Mouse (Mus musculus) forebrain, embryonic 10.5 days (tissue): ENCODE measurements around the gene Zfp622. TPM values are rescaled to one million over a fixed set of nuclear protein-coding genes. Genes with fewer than 3 reads are reported as not detected.
"Not testable (repeated sequence)": the region's sequence is repeated elsewhere in the genome, so short reads cannot be mapped to it uniquely, and the experiment has no call there.

Source experiments
- DNase-seq: peaks from one replicate; pipeline ENCODE4 v3.0.0-alpha.2; 2017; ENCODE audit warnings: low spot score; ENCODE audit errors: extremely low spot score
- H3K27ac ChIP-seq: fragments of 300-500 bp; sonication (generic); 2 replicates; pipeline ENCODE4 v1.5.1; 2016; ENCODE audit warnings: mild to moderate bottlenecking
- H3K27me3 ChIP-seq: fragments of 300-500 bp; sonication (generic); 2 replicates; pipeline ENCODE4 v1.6.1; 2016; ENCODE audit warnings: mild to moderate bottlenecking; ENCODE audit not compliant: poor library complexity, severe bottlenecking
- H3K36me3 ChIP-seq: fragments of 300-500 bp; sonication (generic); replicated peaks from 2 replicates; pipeline ENCODE4 v1.6.1; 2016; ENCODE audit warnings: mild to moderate bottlenecking, moderate library complexity
- H3K4me1 ChIP-seq: fragments of 300-500 bp; sonication (generic); 2 replicates; pipeline ENCODE4 v1.6.1; 2016
- H3K4me3 ChIP-seq: fragments of 300-500 bp; sonication (generic); 2 replicates; pipeline ENCODE4 v1.5.1; 2016; ENCODE audit warnings: mild to moderate bottlenecking, moderate library complexity
- H3K9me3 ChIP-seq: fragments of 300-500 bp; sonication (generic); 2 replicates; pipeline ENCODE4 v1.6.1; 2016; ENCODE audit warnings: mild to moderate bottlenecking, moderate library complexity
- WGBS: fragments of 180-500 bp; shearing (Covaris S2); methylation state at CpG from one replicate; pipeline ENCODE4 v1.1.7; 2016; 5-methylcytosine and 5-hydroxymethylcytosine counted together
- polyA plus RNA-seq: library from polyadenylated mRNA; unstranded; fragments of >200 nt; fragmentation: Nextera tagmentation; extraction: Ambion mirVana; gene quantifications from 2 replicates; pipeline ENCODE4 v1.2.1, GENCODE M21; 2016

Gene Zfp622
- polyA plus RNA-seq, 1 experiment from 2014 or later = 24.4 TPM

DNA sequence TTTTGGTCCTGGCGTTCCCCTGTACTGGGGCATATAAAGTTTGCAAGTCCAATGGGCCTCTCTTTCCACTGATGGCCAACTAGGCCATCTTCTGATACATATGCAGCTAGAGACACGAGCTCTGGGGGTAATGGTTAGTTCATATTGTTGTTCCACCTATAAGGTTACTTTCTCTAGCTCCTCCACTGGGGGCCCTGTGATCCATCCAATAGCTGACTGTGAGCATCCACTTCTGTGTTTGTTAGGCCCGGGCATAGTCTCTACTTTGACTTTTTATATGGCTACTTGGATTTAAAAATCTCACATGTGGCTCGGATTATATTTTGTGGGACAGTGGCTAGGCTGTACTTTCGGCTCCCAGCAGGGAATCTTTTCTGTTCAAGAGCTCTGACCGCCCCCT lies 552 bp upstream of the Zfp622 start:
- Histone ChIP-seq H3K27ac (peak overlapping the region; percentile 92), H3K36me3 (peaks cover 20% of the 10 kb centered on the region), H3K4me1 (peaks cover 20% of the 10 kb centered on the region), H3K4me3 (peak overlapping the region; percentile 99)
- not testable (repeated sequence) for DNase-seq, H3K27me3 ChIP-seq, H3K9me3 ChIP-seq
- 19% methylated on average over 6 of the region's 6 CpGs for WGBS

DNA sequence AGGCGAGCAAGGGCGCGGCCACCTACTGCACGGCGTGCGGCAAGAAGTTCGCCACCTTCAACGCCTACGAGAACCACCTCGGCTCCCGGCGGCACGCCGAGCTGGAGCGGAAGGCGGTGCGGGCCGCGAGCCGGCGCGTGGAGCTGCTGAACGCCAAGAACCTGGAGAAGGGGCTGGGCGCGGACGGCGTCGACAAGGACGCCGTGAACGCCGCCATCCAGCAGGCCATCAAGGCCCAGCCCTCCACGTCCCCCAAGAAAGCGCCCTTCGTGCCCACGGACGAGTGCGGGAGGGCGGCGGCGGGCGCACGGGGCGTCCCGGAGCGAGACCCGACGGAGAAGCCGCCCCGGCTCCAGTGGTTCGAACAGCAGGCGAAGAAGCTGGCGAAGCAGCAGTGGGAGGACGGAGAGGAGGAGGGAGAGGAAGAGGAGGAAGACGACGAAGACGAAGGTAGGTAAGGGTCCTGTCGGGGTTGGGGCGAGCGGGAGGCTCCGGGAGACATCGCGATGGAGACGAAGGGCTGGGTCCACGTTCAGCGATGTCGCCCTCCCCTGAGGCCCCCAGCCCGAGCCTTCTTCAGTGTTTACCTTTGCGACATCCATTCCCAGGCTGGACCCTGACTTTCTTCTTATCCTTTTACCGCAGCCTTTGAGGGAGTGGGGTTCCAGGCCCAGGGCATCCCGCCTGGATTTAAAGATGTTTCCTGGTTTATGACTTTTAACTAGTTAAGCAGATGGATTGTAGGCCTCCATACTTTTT lies 747 bp downstream of the Zfp622 start:
- Histone ChIP-seq H3K9me3 (no peaks in the 10 kb centered on the region), H3K27me3 (no peaks in the 10 kb centered on the region), H3K36me3 (peaks cover 32% of the 10 kb centered on the region), H3K4me1 (peaks cover 20% of the 10 kb centered on the region), H3K27ac (peak overlapping the region; percentile 92), H3K4me3 (peak overlapping the region; percentile 99)
- no peak for DNase-seq
- WGBS = under 1% methylated on average over 71 of the region's 71 CpGs

DNA sequence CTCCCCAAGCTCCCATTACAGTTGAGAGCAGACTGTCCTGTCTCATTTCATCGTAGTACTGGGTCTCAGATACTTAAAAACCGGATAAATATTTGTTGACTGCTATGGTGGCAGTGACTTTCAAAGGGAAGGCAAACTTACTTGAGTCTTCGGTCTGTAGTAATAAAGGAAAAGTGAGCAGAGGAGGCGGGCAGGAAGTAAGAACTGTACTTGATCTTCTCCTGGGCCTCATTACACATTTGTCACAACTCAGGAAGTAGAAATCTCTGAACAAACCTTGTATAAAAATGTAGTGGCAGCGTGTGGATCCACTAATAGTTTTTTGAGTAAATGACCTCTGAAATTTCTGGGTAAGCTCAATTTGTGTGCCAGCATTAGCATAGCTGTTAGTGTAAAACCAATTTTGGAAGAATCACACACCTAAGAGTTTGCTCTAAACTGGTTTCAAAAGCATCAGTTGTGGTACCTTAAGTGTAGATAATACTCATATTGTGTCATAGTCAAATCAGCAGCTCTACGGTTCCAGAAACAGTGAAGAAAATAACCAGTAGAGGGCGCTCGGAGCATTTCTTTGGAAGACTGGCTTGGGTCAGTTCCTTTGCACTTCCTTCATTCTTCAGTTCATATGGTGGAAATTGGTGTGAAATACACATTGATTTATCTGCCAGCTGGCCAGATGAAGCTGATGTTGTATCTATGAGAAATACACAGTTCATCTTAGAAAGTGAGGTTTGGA lies 9.0 kb downstream of the Zfp622 start:
- Histone ChIP-seq H3K27ac (no peak overlapping the region), H3K9me3 (no peaks in the 10 kb centered on the region), H3K4me1 (no peaks in the 10 kb centered on the region), H3K27me3 (peaks cover 6% of the 10 kb centered on the region; the same call in 1 of the 2 replicates), H3K36me3 (peaks cover 94% of the 10 kb centered on the region), H3K4me3 (no peak overlapping the region)
- DNase-seq = peak; percentile 31
- 66% methylated on average over 8 of the region's 8 CpGs for WGBS

DNA sequence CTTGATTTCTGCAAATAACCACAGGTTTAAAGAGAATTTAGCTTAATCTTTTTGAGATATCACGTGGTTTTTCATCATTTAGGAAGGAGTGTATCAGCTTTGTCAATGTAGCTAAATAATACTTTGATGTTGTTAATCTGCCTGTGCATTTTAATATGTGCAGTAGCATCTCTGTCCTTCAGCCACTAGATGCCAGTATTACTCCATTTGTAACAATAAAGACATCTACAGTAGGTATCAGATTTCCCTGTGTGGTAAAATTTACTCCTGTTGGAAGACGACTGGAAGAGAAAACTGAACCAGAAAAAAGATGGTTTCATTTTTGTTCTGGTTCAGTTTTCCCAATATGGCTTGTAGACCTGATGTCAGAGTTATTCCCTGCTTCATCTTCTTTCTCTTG lies 11.4 kb downstream of the Zfp622 start:
- Histone ChIP-seq H3K9me3 (no peaks in the 10 kb centered on the region), H3K4me3 (no peak overlapping the region), H3K27ac (no peak overlapping the region), H3K27me3 (peaks cover 9% of the 10 kb centered on the region; the same call in 1 of the 2 replicates), H3K4me1 (peaks cover 9% of the 10 kb centered on the region), H3K36me3 (peaks cover 76% of the 10 kb centered on the region)
- DNase-seq = no peak
- 68% methylated on average over 2 of the region's 2 CpGs for WGBS

DNA sequence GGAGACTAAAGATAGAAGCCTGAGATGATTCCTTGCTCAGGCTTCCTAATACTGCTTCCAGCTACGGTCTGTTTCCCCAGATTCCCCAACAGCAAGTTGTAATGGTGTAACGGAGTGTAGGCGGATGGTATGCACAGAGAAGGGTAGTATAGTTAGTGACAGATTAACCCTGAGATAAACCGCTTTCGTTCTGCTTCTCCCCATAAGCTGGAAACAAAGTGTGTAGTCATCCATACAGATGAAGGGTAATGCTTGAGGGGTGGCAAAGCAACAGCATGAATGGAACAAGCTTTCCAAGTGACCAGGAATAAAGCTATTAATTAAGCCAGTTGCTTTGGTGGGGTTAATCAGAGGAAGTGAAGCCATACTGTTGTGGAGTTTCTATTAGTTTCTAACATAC lies 15.4 kb downstream of the Zfp622 start:
- H3K9me3 ChIP-seq, H3K4me1 ChIP-seq, H3K4me3 ChIP-seq, DNase-seq, H3K27ac ChIP-seq: not testable (repeated sequence)
- WGBS = 27% methylated on average over 5 of the region's 5 CpGs
- peaks cover 38% of the 10 kb centered on the region for H3K36me3 ChIP-seq
- H3K27me3 ChIP-seq = peaks cover 18% of the 10 kb centered on the region; the same call in 1 of the 2 replicates

DNA sequence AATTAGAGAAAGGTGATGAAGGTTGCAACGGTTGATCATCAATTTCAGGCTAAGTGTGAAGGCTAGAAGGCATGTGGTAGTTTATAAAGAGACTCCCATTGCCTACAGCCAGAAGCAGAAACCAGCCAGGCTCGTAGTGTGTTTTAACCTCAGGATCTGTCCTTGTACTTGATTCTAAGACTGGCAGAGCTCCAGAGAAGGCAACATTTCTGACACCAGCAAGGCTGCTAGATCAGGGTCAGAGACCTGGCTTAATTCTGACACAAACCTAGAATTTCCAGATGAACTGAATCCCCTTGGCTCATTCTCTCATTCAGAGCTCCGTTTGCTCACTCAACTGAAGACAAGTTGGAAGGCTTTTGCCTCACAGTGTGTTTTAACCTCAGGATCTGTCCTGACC lies 24.5 kb downstream of the Zfp622 start:
- 85% methylated on average over 3 of the region's 3 CpGs for WGBS
- Histone ChIP-seq H3K27ac (no peak overlapping the region), H3K4me1 (no peaks in the 10 kb centered on the region), H3K9me3 (no peaks in the 10 kb centered on the region), H3K4me3 (no peak overlapping the region), H3K36me3 (no peaks in the 10 kb centered on the region), H3K27me3 (no peaks in the 10 kb centered on the region)
- no peak for DNase-seq

DNA sequence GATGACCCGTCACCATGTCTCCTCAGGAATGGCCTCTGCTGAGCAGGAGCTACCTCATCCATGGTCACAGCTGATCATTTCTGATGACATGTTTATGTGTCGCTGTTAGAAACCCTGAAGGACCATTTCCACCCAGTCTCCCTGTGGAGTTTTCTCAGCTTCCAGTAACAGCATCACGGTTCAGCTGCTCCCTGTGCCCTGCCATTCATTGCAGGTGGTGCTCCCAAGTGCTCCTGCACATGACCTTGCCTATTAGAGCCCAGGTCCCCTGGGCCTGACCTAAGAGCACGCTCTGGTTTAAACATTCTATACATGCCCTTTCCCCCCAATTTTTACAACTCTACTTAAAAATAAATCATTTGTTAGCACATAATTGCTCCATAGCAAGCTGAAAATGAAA lies 28.7 kb downstream of the Zfp622 start:
- no peaks in the 10 kb centered on the region; the same call in 1 of the 2 replicates for H3K4me1 ChIP-seq
- H3K36me3 ChIP-seq = no peaks in the 10 kb centered on the region
- no peaks in the 10 kb centered on the region for H3K27me3 ChIP-seq
- WGBS = 81% methylated on average over 4 of the region's 4 CpGs
- H3K27ac ChIP-seq = no peak overlapping the region
- H3K4me3 ChIP-seq = no peak overlapping the region
- DNase-seq = no peak
- H3K9me3 ChIP-seq = no peaks in the 10 kb centered on the region

DNA sequence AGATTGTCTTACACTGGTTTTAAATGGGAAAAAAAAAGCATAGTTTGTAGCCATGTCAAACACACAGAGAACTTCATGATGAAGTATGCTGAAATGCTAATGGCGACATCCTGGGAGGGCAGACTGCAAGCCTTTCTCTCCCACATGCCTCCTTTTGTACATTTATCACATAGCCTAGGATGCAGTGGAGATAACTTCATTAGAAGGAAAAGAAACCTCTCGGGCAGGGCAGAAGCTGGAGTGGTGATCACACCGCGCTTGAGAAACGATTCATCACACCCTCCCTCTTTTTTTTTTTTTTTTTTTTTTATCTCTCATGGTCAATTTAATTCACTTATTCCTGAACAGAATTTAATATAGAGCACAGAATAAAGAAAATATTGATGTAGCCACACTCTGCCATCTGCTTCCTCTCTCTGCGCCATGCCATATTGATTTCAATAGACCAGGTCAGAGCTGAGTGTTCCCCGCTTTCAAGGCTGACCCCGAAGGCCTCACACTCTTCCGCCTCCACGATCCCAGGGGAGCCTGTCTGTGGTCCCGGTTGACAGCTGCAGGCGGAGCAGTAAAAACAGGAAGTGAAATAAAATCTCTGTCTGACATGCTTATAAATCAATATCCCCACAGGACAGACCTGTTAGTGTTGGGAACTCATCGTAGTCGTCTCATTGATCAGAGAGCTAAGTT lies 32.0 kb downstream of the Zfp622 start:
- Histone ChIP-seq H3K4me3 (no peak overlapping the region), H3K9me3 (no peaks in the 10 kb centered on the region), H3K4me1 (no peaks in the 10 kb centered on the region; the same call in 1 of the 2 replicates), H3K36me3 (no peaks in the 10 kb centered on the region), H3K27ac (no peak overlapping the region), H3K27me3 (no peaks in the 10 kb centered on the region)
- no peak for DNase-seq
- WGBS = 68% methylated on average over 14 of the region's 14 CpGs

DNA sequence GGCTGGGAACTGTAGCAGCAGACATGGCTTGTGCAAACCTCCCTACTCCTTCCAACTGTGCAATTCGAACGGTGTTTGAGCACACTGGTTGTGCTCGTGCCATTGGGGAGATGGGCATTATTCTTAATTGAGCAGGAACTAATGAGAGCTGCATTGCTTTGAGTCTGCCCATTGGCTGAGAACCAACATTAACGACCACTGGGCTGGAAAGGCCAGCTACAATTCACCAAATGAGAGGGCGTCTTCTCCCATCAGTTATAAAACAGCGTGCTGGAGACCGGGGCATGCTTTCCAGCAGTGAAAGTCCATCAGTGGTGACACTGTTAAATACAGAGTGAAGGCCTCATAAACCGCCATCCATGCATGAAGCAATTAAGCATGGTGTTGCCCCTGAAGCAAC lies 37.6 kb downstream of the Zfp622 start:
- no peak overlapping the region for H3K27ac ChIP-seq
- H3K36me3 ChIP-seq = no peaks in the 10 kb centered on the region
- DNase-seq = no peak
- H3K9me3 ChIP-seq = no peaks in the 10 kb centered on the region
- WGBS = 51% methylated on average over 8 of the region's 8 CpGs
- H3K27me3 ChIP-seq = no peaks in the 10 kb centered on the region
- H3K4me3 ChIP-seq = no peak overlapping the region
- peaks cover 14% of the 10 kb centered on the region; the same call in 1 of the 2 replicates for H3K4me1 ChIP-seq

DNA sequence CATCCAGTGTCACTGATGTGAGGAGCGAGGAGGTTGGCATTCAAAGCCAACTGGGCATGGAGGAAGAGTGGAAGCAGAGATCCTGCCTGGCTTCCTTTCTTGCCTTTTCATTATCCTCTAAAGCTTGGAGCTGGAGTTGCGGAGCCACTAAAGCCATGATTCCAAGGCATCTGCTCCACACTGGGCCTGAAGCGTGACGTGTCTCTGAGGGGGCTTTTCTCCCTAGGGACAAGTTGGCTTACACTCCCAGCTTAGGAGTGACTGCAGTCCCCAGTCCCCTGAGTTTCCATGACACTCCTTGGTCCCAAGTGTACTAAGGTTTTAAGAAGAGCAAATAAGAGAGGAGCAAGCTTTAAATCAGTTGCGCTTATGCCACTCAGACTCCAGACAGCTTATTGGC lies 38.5 kb downstream of the Zfp622 start:
- Histone ChIP-seq H3K36me3 (no peaks in the 10 kb centered on the region), H3K27ac (no peak overlapping the region), H3K9me3 (no peaks in the 10 kb centered on the region), H3K4me3 (no peak overlapping the region), H3K4me1 (peaks cover 14% of the 10 kb centered on the region; the same call in 1 of the 2 replicates), H3K27me3 (no peaks in the 10 kb centered on the region)
- no peak for DNase-seq
- 92% methylated on average over 5 of the region's 5 CpGs for WGBS

DNA sequence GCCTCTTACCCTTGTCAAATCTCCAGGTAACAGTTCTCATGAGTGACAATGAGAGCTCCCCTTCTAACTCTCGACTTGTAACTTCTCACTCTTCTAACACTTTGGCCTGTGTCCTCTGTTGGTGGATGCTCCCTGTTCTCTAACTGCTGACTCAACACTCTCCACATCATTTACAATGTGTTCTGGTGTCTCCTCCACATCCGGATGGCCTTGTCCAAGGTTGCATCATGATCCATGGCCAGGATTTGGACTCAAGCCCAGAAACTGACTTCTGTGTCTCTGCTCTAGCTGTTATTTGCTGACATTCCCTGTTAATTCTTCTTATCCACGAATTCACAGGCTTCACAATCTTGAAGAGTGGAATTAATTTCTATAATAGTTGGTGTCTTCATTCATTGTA lies 47.5 kb downstream of the Zfp622 start:
- no peak for DNase-seq
- Histone ChIP-seq H3K4me3 (no peak overlapping the region), H3K9me3 (no peaks in the 10 kb centered on the region), H3K27ac (no peak overlapping the region), H3K27me3 (no peaks in the 10 kb centered on the region), H3K4me1 (no peaks in the 10 kb centered on the region), H3K36me3 (no peaks in the 10 kb centered on the region)
- WGBS = 86% methylated on average over 3 of the region's 3 CpGs

DNA sequence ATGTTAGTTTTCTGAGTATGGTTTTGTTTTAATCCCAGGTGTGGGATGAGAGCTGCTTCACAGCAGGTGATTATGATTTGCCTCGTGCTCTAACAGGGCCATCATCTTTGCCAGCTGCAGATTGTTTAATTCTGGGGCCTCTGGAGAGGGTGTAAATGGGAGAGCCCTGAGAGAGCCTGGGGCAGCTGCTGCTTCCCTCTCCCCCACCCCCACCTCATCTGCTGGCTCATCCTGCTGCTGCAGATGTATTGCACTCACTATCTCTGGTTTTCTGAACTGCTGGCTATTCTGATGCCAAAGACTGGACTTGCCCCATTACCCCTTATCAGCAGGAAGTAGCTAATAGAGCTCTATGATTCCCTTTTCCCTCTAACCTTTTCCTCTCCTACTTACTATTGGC lies 56.4 kb downstream of the Zfp622 start:
- H3K27me3 ChIP-seq = no peaks in the 10 kb centered on the region
- DNase-seq = no peak
- 61% methylated on average over 1 of the region's 1 CpGs for WGBS

More for the DNA sequence above, 56.4 kb downstream of the Zfp622 start:
- Histone ChIP-seq H3K4me1 (no peaks in the 10 kb centered on the region), H3K27ac (no peak overlapping the region), H3K36me3 (no peaks in the 10 kb centered on the region), H3K9me3 (no peaks in the 10 kb centered on the region), H3K4me3 (no peak overlapping the region)
